Mouse (Mus musculus) hindbrain, postnatal 0 days (tissue): Measurements from ENCODE around the gene Dock9. TPM values are rescaled to one million over a fixed set of nuclear protein-coding genes. Genes with fewer than 3 reads are reported as not detected.
"Not testable (repeated sequence)": the region's sequence is repeated elsewhere in the genome, so short reads cannot be mapped to it uniquely, and the experiment has no call there.

Experiments
- ATAC-seq: fragments of 200-750 bp; cut with Nextera tagmentation; 2 replicates; pipeline ENCODE4 v1.8.0; 2017; ENCODE audit warnings: mild to moderate bottlenecking, moderate TSS enrichment, moderate library complexity
- DNase-seq: peaks from one replicate; pipeline ENCODE4 v3.0.0-alpha.2; 2015; ENCODE audit warnings: low spot score
- H3K27ac ChIP-seq: fragments of 300-500 bp; sonication (generic); 2 replicates; pipeline ENCODE4 v1.5.1; 2014; ENCODE audit warnings: mild to moderate bottlenecking
- H3K27me3 ChIP-seq: fragments of 300-500 bp; sonication (generic); 2 replicates; pipeline ENCODE4 v1.6.1; 2014; ENCODE audit warnings: low read length, mixed read lengths; ENCODE audit not compliant: insufficient read depth
- H3K36me3 ChIP-seq: fragments of 300-500 bp; sonication (generic); 2 replicates; pipeline ENCODE4 v1.6.1; 2014; ENCODE audit warnings: low read length, mixed read lengths; ENCODE audit not compliant: insufficient read depth
- H3K4me1 ChIP-seq: fragments of 300-500 bp; sonication (generic); 2 replicates; pipeline ENCODE4 v1.6.1; 2014; ENCODE audit warnings: antibody characterized with exemption, low read length, mixed read lengths; ENCODE audit not compliant: insufficient read depth
- H3K4me2 ChIP-seq: fragments of 300-500 bp; sonication (generic); 2 replicates; pipeline ENCODE4 v1.6.1; 2014; ENCODE audit warnings: low read depth, mild to moderate bottlenecking, low read length, moderate library complexity, mixed read lengths
- H3K4me3 ChIP-seq: fragments of 300-500 bp; sonication (generic); 2 replicates; pipeline ENCODE4 v1.5.1; 2014; ENCODE audit warnings: low read length
- H3K9ac ChIP-seq: fragments of 300-500 bp; sonication (generic); replicated peaks from 2 replicates; pipeline ENCODE4 v1.6.1; 2014; ENCODE audit warnings: mild to moderate bottlenecking, low read length, moderate library complexity, mixed read lengths
- H3K9me3 ChIP-seq: fragments of 300-500 bp; sonication (generic); 2 replicates; pipeline ENCODE4 v1.6.1; 2016; ENCODE audit warnings: low read length, mixed read lengths
- CTCF ChIP-seq: IDR thresholded peaks from 2 replicates; pipeline ENCODE4 v1.5.1; 2016; ENCODE audit warnings: antibody characterized with exemption, control low read depth, low read depth
- WGBS: fragments of 180-500 bp; shearing (Covaris S2); extraction: QIAGEN DNeasy Blood & Tissue Kit; methylation state at CpG from one replicate; pipeline ENCODE4 v1.1.7; 2014; 5-methylcytosine and 5-hydroxymethylcytosine counted together
- polyA plus RNA-seq: library from polyadenylated mRNA; unstranded; fragments of >200 nt; fragmentation: Nextera tagmentation; extraction: Ambion mirVana; gene quantifications from 2 replicates; pipeline ENCODE4 v1.2.1, GENCODE M21; 2015
- total RNA-seq: library from RNA; depleted of rRNA; stranded (reverse); fragments of >200 nt; gene quantifications from 2 replicates; pipeline ENCODE4 v1.2.3, GENCODE M21; 2014

The Dock9 gene
- total and polyA plus RNA-seq, 2 experiments from 2014 or later, result 11.7 to 51.3 TPM

GRCm38 (mm10) chr14:121697709-121698619 lies 99.7 kb downstream of the Dock9 start:
- DNase-seq, result peak; percentile 66
- no peak for TF ChIP-seq CTCF
- H3K36me3 ChIP-seq, result no peaks in the 10 kb centered on the region
- no peaks in the 10 kb centered on the region for H3K9me3 ChIP-seq
- peaks cover 12% of the 10 kb centered on the region for H3K4me1 ChIP-seq
- WGBS, result 10% methylated on average over 23 of the region's 23 CpGs
- H3K27me3 ChIP-seq, result no peaks in the 10 kb centered on the region
- peak overlapping the region; percentile 14; the same call in 1 of the 2 replicates for H3K9ac ChIP-seq
- peak overlapping the region; percentile 54 for H3K27ac ChIP-seq
- ATAC-seq, result peak; percentile 87
- peak overlapping the region; percentile 29 for H3K4me3 ChIP-seq
- peak overlapping the region; percentile 54 for H3K4me2 ChIP-seq

- no peaks in the 10 kb centered on the region for H3K9me3 ChIP-seq
- no peaks in the 10 kb centered on the region for H3K36me3 ChIP-seq
- H3K27me3 ChIP-seq, result no peaks in the 10 kb centered on the region
- H3K9ac ChIP-seq, result no peak overlapping the region
- peaks cover 12% of the 10 kb centered on the region for H3K4me1 ChIP-seq
- no peak for TF ChIP-seq CTCF
- H3K4me3 ChIP-seq, result peak overlapping the region; percentile 29
- DNase-seq, result no peak
- H3K4me2 ChIP-seq, result peak overlapping the region; percentile 54
- ATAC-seq, result no peak
- H3K27ac ChIP-seq, result peak overlapping the region; percentile 28; the same call in 1 of the 2 replicates
- WGBS, result 22% methylated on average over 9 of the region's 9 CpGs
These were observed 100.4 kb downstream of the Dock9 start for GRCm38 (mm10) chr14:121697143-121697680.

DNA sequence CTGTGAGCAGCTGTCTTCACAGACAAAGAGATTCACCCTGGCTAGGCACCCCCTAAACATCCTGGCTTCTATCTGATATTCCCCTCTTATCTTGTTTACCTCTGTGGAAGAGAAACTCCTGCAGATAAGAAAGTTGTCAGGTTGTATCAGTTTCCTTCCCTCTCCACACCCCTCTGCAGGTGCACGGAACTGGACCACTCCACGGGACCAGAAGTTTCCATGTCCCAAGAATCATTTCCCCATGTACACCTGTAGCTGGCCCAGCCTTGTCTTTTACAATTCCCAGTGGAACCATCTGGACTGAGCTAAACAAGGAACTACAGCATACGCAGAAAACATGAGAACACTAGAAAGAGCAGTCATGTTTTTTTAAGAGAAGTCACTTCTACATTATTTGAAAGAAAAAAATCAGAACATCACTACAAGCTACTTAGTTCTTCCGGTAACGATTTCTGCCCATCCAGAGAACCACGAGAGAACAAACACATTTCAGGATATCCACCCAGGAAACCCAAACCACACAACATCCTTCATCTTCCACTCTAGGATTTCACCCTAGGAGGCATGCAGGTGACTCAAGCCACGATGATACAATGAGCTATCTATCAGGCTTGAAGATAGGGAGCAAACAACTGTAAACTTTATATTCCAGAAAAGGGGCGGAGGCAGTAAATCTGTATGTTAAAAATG lies 101.1 kb downstream of the Dock9 start:
- 69% methylated on average over 8 of the region's 8 CpGs for WGBS
- Histone ChIP-seq H3K4me3 (0 out of 2 replicates have a peak overlapping the region, but pooled peaks have one; percentile 3), H3K9ac (0 out of 2 replicates have a peak overlapping the region, but pooled peaks have one; percentile 19)

GRCm38 (mm10) chr14:121694706-121695105 lies 102.9 kb downstream of the Dock9 start:
- no peak for ATAC-seq
- Histone ChIP-seq H3K4me2 (no peak overlapping the region), H3K27ac (no peak overlapping the region), H3K9ac (no peak overlapping the region), H3K36me3 (no peaks in the 10 kb centered on the region), H3K9me3 (no peaks in the 10 kb centered on the region), H3K27me3 (no peaks in the 10 kb centered on the region), H3K4me3 (no peak overlapping the region), H3K4me1 (peaks cover 12% of the 10 kb centered on the region)
- WGBS, result 91% methylated on average over 3 of the region's 3 CpGs
- no peak for TF ChIP-seq CTCF
- no peak for DNase-seq

More for the DNA sequence above, 101.1 kb downstream of the Dock9 start:
- Histone ChIP-seq H3K4me2 (peak overlapping the region; percentile 54), H3K27ac (no peak overlapping the region), H3K36me3 (no peaks in the 10 kb centered on the region), H3K9me3 (no peaks in the 10 kb centered on the region), H3K27me3 (no peaks in the 10 kb centered on the region), H3K4me1 (peaks cover 12% of the 10 kb centered on the region)
- TF ChIP-seq CTCF, result no peak
- DNase-seq (no peak), ATAC-seq (no peak)

GRCm38 (mm10) chr14:121693991-121694594 lies 103.5 kb downstream of the Dock9 start:
- WGBS, result 90% methylated on average over 11 of the region's 11 CpGs
- ATAC-seq, result no peak
- no peak for DNase-seq
- Histone ChIP-seq H3K27ac (no peak overlapping the region), H3K9ac (no peak overlapping the region), H3K4me2 (no peak overlapping the region), H3K4me1 (peaks cover 12% of the 10 kb centered on the region), H3K4me3 (no peak overlapping the region), H3K36me3 (no peaks in the 10 kb centered on the region), H3K27me3 (no peaks in the 10 kb centered on the region), H3K9me3 (no peaks in the 10 kb centered on the region)
- no peak for TF ChIP-seq CTCF

DNA sequence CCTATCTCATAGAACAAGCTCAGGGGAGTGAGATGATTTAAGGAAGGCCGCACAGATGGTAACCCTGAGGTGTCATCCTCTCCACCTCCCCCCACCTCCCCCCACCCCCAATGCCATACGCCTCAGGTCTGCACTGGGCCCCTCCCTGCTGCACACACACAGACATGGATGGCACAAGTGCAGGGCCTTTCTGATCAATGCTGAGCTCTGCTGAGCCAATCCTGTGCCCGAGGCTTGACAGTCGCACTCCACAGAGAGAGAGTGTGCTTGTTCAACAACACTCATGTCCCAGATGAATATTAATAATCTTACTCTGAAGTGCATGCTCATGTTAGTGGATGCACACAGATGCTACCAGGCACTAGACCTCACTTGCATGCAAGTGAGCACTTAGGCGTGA lies 108.0 kb downstream of the Dock9 start:
- DNase-seq, H3K4me3 ChIP-seq, H3K27ac ChIP-seq, H3K4me1 ChIP-seq, H3K27me3 ChIP-seq, H3K36me3 ChIP-seq, H3K9ac ChIP-seq, H3K9me3 ChIP-seq, H3K4me2 ChIP-seq: not testable (repeated sequence)
- peak; percentile 49; the same call in 1 of the 2 replicates for ATAC-seq
- WGBS, result 60% methylated on average over 4 of the region's 5 CpGs
